Mouse (Mus musculus) 3134 (cell line): ENCODE results near the gene Btn2a2.

ENCODE experiments used
- DNase-seq: peaks from one replicate; pipeline ENCODE4 v3.0.0-alpha.2; 2011; ENCODE audit warnings: low spot score; ENCODE audit not compliant: insufficient read length; ENCODE audit errors: extremely low read depth

Gene Btn2a2

GRCm38 (mm10) chr13:23523976-23524375, 35.3 kb upstream of the Btn2a2 start:
- DNase-seq = no peak

GRCm38 (mm10) chr13:23521703-23522102, 33.0 kb upstream of the Btn2a2 start:
- peak; percentile 68 for DNase-seq

- peak; percentile 67 for DNase-seq
Observed at GRCm38 (mm10) chr13:23519416-23519815, 30.8 kb upstream of the Btn2a2 start.

- DNase-seq = peak; percentile 57
Observed at GRCm38 (mm10) chr13:23518885-23519284, 30.2 kb upstream of the Btn2a2 start.

GRCm38 (mm10) chr13:23518295-23518603, 29.6 kb upstream of the Btn2a2 start:
- no peak for DNase-seq

- peak; percentile 81 for DNase-seq
Observed at GRCm38 (mm10) chr13:23517603-23518294, 29.1 kb upstream of the Btn2a2 start.

GRCm38 (mm10) chr13:23516822-23517602, 28.4 kb upstream of the Btn2a2 start:
- peak; percentile 73 for DNase-seq

- no peak for DNase-seq
Observed at GRCm38 (mm10) chr13:23515826-23516620, 27.4 kb upstream of the Btn2a2 start.

GRCm38 (mm10) chr13:23515281-23515680, 26.6 kb upstream of the Btn2a2 start:
- DNase-seq = peak; percentile 50

GRCm38 (mm10) chr13:23513517-23513916, 24.9 kb upstream of the Btn2a2 start:
- DNase-seq = no peak

- no peak for DNase-seq
Observed at GRCm38 (mm10) chr13:23510127-23510526, 21.5 kb upstream of the Btn2a2 start.

GRCm38 (mm10) chr13:23506819-23507515, 18.3 kb upstream of the Btn2a2 start:
- DNase-seq = no peak

- DNase-seq = peak; percentile 69
Observed at GRCm38 (mm10) chr13:23506351-23506750, 17.7 kb upstream of the Btn2a2 start.

GRCm38 (mm10) chr13:23505662-23506345, 17.1 kb upstream of the Btn2a2 start:
- DNase-seq = peak; percentile 56

- DNase-seq = peak; percentile 51
Observed at GRCm38 (mm10) chr13:23503797-23504196, 15.1 kb upstream of the Btn2a2 start.

- DNase-seq = no peak
Observed at GRCm38 (mm10) chr13:23502916-23503315, 14.3 kb upstream of the Btn2a2 start.

GRCm38 (mm10) chr13:23502031-23502567, 13.4 kb upstream of the Btn2a2 start:
- DNase-seq = no peak

GRCm38 (mm10) chr13:23501511-23501910, 12.9 kb upstream of the Btn2a2 start:
- DNase-seq = no peak

- DNase-seq = peak; percentile 70
Observed at GRCm38 (mm10) chr13:23500424-23501200, 12.0 kb upstream of the Btn2a2 start.
